ENCODE assay signal across 34 mouse cellular contexts in genomic region chr5:110345553-110345952, GRCm38 (mm10). TPM values are rescaled to one million over a fixed set of nuclear protein-coding genes. Genes with fewer than 3 reads are reported as not detected.
"Had no signal": no experiment of that assay in that cellular context is flagged by ENCODE, and none has a peak within 500 bp of the region (broad histone marks: within the 10 kb centered on the region; RNA-seq: fewer than 3 reads in every experiment).

No protein-coding gene starts in this region.

- ATAC-seq: inflammation-experienced regulatory T-cells, adult 6 months; intestine, postnatal 0 days; liver, embryonic 12.5 days; midbrain, embryonic 13.5 days; midbrain, embryonic 16.5 days had no signal

- H3K9ac ChIP-seq: limb, embryonic 12.5 days; limb, embryonic 15.5 days; liver, embryonic 12.5 days; liver, embryonic 15.5 days; lung, embryonic 14.5 days; midbrain, embryonic 13.5 days had no signal

- H3K27ac ChIP-seq: kidney, postnatal 0 days; layer of hippocampus, adult 2 months; left cerebral cortex, adult 2 months; limb, embryonic 12.5 days; limb, embryonic 15.5 days; liver, embryonic 12.5 days; liver, embryonic 15.5 days; midbrain, embryonic 10.5 days; midbrain, embryonic 13.5 days; neural tube, embryonic 13.5 days had no signal

- DNase-seq: kidney, adult 2 months; kidney, postnatal 25 days; layer of hippocampus, adult 9-11 months; left cerebral cortex, postnatal 4 days; lung, embryonic 14.5 days; lung, postnatal 4 days; retina, postnatal 1 day; right cerebral cortex, postnatal 25 days; spleen, adult 18-20 months; thymus, adult 18-20 months; thymus, postnatal 36 days had no signal

- H3K36me3 ChIP-seq: limb, embryonic 12.5 days; limb, embryonic 15.5 days; liver, embryonic 12.5 days; liver, embryonic 15.5 days; midbrain, embryonic 10.5 days; midbrain, embryonic 13.5 days; neural tube, embryonic 13.5 days had no signal

- H3K9me3 ChIP-seq: limb, embryonic 12.5 days; limb, embryonic 15.5 days; liver, embryonic 12.5 days; liver, embryonic 15.5 days; megakaryocyte, embryonic 14.5 days; midbrain, embryonic 10.5 days; midbrain, embryonic 13.5 days; neural tube, embryonic 13.5 days had no signal

- H3K4me2 ChIP-seq: limb, embryonic 12.5 days; limb, embryonic 15.5 days; liver, embryonic 12.5 days; liver, embryonic 15.5 days; lung, embryonic 14.5 days; midbrain, embryonic 13.5 days; neural tube, embryonic 13.5 days had no signal

- H3K4me3 ChIP-seq: layer of hippocampus, adult 2 months; left cerebral cortex, adult 2 months; limb, embryonic 12.5 days; limb, embryonic 15.5 days; liver, embryonic 12.5 days; liver, embryonic 15.5 days; megakaryocyte, embryonic 14.5 days; midbrain, embryonic 10.5 days; midbrain, embryonic 13.5 days; myocyte; neural tube, embryonic 13.5 days had no signal

RNA-seq across cellular contexts. Expression of gene Lrcol1, which starts 1.0 kb away (rescaled TPM):
- total RNA-seq: layer of hippocampus, adult 2 months; layer of hippocampus, postnatal 25 days; left cerebral cortex, adult 2 months; left cerebral cortex, postnatal 14 days; left cerebral cortex, postnatal 4 days; monocyte, adult 5-6 weeks; neutrophil, adult 5-6 weeks had no signal
- polyA plus RNA-seq: intestine, postnatal 0 days; kidney, adult 2 months; kidney, embryonic 14.5 days; kidney, postnatal 0 days; large intestine, adult 2 months; limb, embryonic 12.5 days; limb, embryonic 15.5 days; liver, embryonic 12.5 days; liver, embryonic 15.5 days; midbrain, embryonic 10.5 days; midbrain, embryonic 13.5 days; midbrain, embryonic 16.5 days; myocyte; neural tube, embryonic 13.5 days; stomach, embryonic 16.5 days; urinary bladder, adult 2 months had no signal

RNA-seq across cellular contexts. Expression of gene P2rx2, which starts 2.5 kb away (rescaled TPM):
- total RNA-seq: layer of hippocampus, adult 2 months; monocyte, adult 5-6 weeks; neutrophil, adult 5-6 weeks had no signal
- polyA plus RNA-seq: inflammation-experienced regulatory T-cells, adult 6 months; liver, embryonic 12.5 days; liver, embryonic 15.5 days had no signal
